Mouse (Mus musculus): ENCODE data around the gene Steap2. TPM values are rescaled to one million over a fixed set of nuclear protein-coding genes. Genes with fewer than 3 reads are reported as not detected.

Gene Steap2
- total and polyA plus RNA-seq, 2 experiments = 3.9 to 6.2 TPM

DNA sequence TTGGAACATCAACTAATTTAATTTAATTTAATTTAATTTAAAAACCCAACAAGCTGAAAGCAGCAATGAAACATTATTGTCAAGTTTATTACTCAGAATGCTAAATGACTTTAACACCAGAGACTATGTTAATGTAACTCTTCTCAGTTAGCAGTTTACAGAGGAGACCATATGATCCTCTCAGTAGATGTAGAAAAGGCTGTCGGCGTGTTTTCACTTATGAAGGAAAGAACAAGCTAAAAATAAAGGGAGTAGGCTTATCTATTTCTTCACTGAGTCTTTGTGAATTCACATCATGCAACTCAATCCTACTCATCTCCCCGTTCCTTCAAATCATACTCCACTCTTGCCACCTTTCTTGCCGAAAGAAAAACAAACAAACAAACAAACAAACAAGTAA, 16.7 kb upstream of the Steap2 start:
- Histone ChIP-seq H3K27me3 (ENCODE audit: control insufficient read depth, insufficient read depth, low read length) (no peaks in the 10 kb centered on the region), H3K36me3 (ENCODE audit: control insufficient read depth, insufficient read depth, low read length) (no peaks in the 10 kb centered on the region), H3K79me2 (ENCODE audit: control insufficient read depth, insufficient read depth, low read length) (no peaks in the 10 kb centered on the region), H3K9ac (ENCODE audit: low read depth, low read length) (no peak overlapping the region), H3K4me1 (ENCODE audit: control insufficient read depth, insufficient read depth, low read length) (no peaks in the 10 kb centered on the region), H3K27ac (replicated peaks; ENCODE audit: insufficient read depth, low read depth, low read length) (no peak overlapping the region), H3K4me3 (ENCODE audit: insufficient read depth, low read depth, low read length) (no peak overlapping the region)
- WGBS = 82% methylated on average over 4 of the region's 4 CpGs
- DNase-seq (ENCODE audit: extremely low read depth, low read depth, low spot score) = no peak
- TF ChIP-seq CTCF (IDR thresholded peaks at IDR 0.05; ENCODE audit: low read depth, low read length) = no peak

DNA sequence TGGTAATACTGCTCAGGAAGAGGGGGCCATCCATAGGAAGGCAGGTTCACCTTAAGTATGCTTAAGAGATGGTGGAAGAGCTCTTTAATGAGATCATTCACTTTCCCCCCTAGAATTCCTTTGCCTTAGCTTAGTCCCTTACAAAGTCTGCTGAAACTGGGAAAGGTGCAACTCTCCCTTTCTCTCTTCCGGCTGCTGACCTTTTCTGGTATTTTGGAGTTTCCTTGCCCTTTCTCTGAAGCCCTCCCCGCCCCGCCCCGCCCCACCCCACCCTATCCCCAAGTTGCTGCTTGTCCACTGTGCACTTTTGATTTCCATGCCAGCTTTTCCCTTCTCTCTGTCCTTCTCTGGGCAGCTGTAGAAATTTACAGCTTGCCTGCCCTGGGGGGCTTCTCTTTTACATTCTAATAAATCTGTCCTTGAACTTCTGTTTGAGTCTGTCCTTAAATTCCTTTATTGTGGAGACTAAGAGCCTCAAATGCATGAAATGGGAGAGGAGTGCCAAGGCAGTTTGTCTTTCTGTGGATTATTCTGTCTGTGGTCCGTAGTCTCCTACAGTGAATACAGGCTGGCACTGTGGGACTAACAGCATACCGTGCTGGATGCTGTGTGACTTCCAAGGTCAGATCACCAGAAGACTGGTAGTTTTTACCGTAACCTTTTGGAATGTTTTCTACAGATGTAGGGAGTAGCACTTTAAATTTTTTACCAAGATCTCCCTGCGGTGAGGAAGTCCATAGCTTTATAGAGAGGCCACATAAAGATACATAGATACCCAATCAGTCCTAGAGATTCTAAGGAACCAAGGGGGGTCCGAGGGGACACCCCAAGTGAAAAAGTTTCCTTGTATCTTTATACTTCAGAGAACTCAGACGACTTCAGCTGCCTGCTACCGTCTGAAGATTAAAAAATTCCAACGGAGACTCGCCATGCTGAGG, 13.2 kb upstream of the Steap2 start:
- no peaks in the 10 kb centered on the region for H3K79me2 ChIP-seq (ENCODE audit: control insufficient read depth, insufficient read depth, low read length)
- H3K4me3 ChIP-seq (ENCODE audit: insufficient read depth, low read depth, low read length) = no peak overlapping the region
- 73% methylated on average over 13 of the region's 13 CpGs for WGBS
- DNase-seq (ENCODE audit: extremely low read depth, low read depth, low spot score) = no peak
- H3K36me3 ChIP-seq (ENCODE audit: control insufficient read depth, insufficient read depth, low read length) = no peaks in the 10 kb centered on the region
- H3K4me1 ChIP-seq (ENCODE audit: control insufficient read depth, insufficient read depth, low read length) = no peaks in the 10 kb centered on the region
- no peak overlapping the region for H3K9ac ChIP-seq (ENCODE audit: low read depth, low read length)
- H3K27ac ChIP-seq (replicated peaks; ENCODE audit: insufficient read depth, low read depth, low read length) = no peak overlapping the region
- no peaks in the 10 kb centered on the region for H3K27me3 ChIP-seq (ENCODE audit: control insufficient read depth, insufficient read depth, low read length)
- TF ChIP-seq POLR2A (IDR thresholded peaks at IDR 0.05; ENCODE audit: extremely low read depth, insufficient read depth, low read length) (no peak), CTCF (IDR thresholded peaks at IDR 0.05; ENCODE audit: low read depth, low read length) (no peak)

GRCm38 (mm10) chr5:5705019-5705418, 10.6 kb upstream of the Steap2 start:
- Histone ChIP-seq H3K27me3 (ENCODE audit: control insufficient read depth, insufficient read depth, low read length) (no peaks in the 10 kb centered on the region), H3K27ac (replicated peaks; ENCODE audit: insufficient read depth, low read depth, low read length) (no peak overlapping the region), H3K4me1 (ENCODE audit: control insufficient read depth, insufficient read depth, low read length) (no peaks in the 10 kb centered on the region), H3K4me3 (ENCODE audit: insufficient read depth, low read depth, low read length) (no peak overlapping the region), H3K79me2 (ENCODE audit: control insufficient read depth, insufficient read depth, low read length) (no peaks in the 10 kb centered on the region), H3K36me3 (ENCODE audit: control insufficient read depth, insufficient read depth, low read length) (no peaks in the 10 kb centered on the region), H3K9ac (ENCODE audit: low read depth, low read length) (no peak overlapping the region)
- 42% methylated on average over 2 of the region's 2 CpGs for WGBS
- no peak for DNase-seq (ENCODE audit: extremely low read depth, low read depth, low spot score)
- TF ChIP-seq CTCF (IDR thresholded peaks at IDR 0.05; ENCODE audit: low read depth, low read length) = no peak
- TF ChIP-seq POLR2A (IDR thresholded peaks at IDR 0.05; ENCODE audit: extremely low read depth, insufficient read depth, low read length) = no peak

GRCm38 (mm10) chr5:5700386-5700785, 6.0 kb upstream of the Steap2 start:
- H3K9ac ChIP-seq (ENCODE audit: low read depth, low read length) = no peak overlapping the region
- no peaks in the 10 kb centered on the region for H3K27me3 ChIP-seq (ENCODE audit: control insufficient read depth, insufficient read depth, low read length)
- no peaks in the 10 kb centered on the region for H3K79me2 ChIP-seq (ENCODE audit: control insufficient read depth, insufficient read depth, low read length)
- H3K4me1 ChIP-seq (ENCODE audit: control insufficient read depth, insufficient read depth, low read length) = no peaks in the 10 kb centered on the region
- TF ChIP-seq POLR2A (IDR thresholded peaks at IDR 0.05; ENCODE audit: extremely low read depth, insufficient read depth, low read length) = no peak
- TF ChIP-seq CTCF (IDR thresholded peaks at IDR 0.05; ENCODE audit: low read depth, low read length) = no peak
- no peak overlapping the region for H3K27ac ChIP-seq (replicated peaks; ENCODE audit: insufficient read depth, low read depth, low read length)
- 88% methylated on average over 2 of the region's 2 CpGs for WGBS
- DNase-seq (ENCODE audit: extremely low read depth, low read depth, low spot score) = no peak
- no peak overlapping the region for H3K4me3 ChIP-seq (ENCODE audit: insufficient read depth, low read depth, low read length)
- H3K36me3 ChIP-seq (ENCODE audit: control insufficient read depth, insufficient read depth, low read length) = no peaks in the 10 kb centered on the region

- no peak overlapping the region for H3K27ac ChIP-seq (replicated peaks; ENCODE audit: insufficient read depth, low read depth, low read length)
- no peak overlapping the region for H3K4me3 ChIP-seq (ENCODE audit: insufficient read depth, low read depth, low read length)
- no peak for DNase-seq (ENCODE audit: extremely low read depth, low read depth, low spot score)
- no peaks in the 10 kb centered on the region for H3K79me2 ChIP-seq (ENCODE audit: control insufficient read depth, insufficient read depth, low read length)
- no peaks in the 10 kb centered on the region for H3K27me3 ChIP-seq (ENCODE audit: control insufficient read depth, insufficient read depth, low read length)
- H3K9ac ChIP-seq (ENCODE audit: low read depth, low read length) = no peak overlapping the region
- no peak for TF ChIP-seq CTCF (IDR thresholded peaks at IDR 0.05; ENCODE audit: low read depth, low read length)
- TF ChIP-seq POLR2A (IDR thresholded peaks at IDR 0.05; ENCODE audit: extremely low read depth, insufficient read depth, low read length) = no peak
- 66% methylated on average over 3 of the region's 3 CpGs for WGBS
- no peaks in the 10 kb centered on the region for H3K36me3 ChIP-seq (ENCODE audit: control insufficient read depth, insufficient read depth, low read length)
- H3K4me1 ChIP-seq (ENCODE audit: control insufficient read depth, insufficient read depth, low read length) = no peaks in the 10 kb centered on the region
Observed at GRCm38 (mm10) chr5:5698830-5699229, 4.5 kb upstream of the Steap2 start.

GRCm38 (mm10) chr5:5695401-5695942, 1.1 kb upstream of the Steap2 start:
- WGBS = 84% methylated on average over 5 of the region's 5 CpGs
- H3K79me2 ChIP-seq (ENCODE audit: control insufficient read depth, insufficient read depth, low read length) = no peaks in the 10 kb centered on the region
- H3K4me3 ChIP-seq (ENCODE audit: insufficient read depth, low read depth, low read length) = no peak overlapping the region
- H3K27me3 ChIP-seq (ENCODE audit: control insufficient read depth, insufficient read depth, low read length) = no peaks in the 10 kb centered on the region
- no peak for DNase-seq (ENCODE audit: extremely low read depth, low read depth, low spot score)
- no peak overlapping the region for H3K9ac ChIP-seq (ENCODE audit: low read depth, low read length)
- TF ChIP-seq CTCF (IDR thresholded peaks at IDR 0.05; ENCODE audit: low read depth, low read length) = no peak
- no peak for TF ChIP-seq POLR2A (IDR thresholded peaks at IDR 0.05; ENCODE audit: extremely low read depth, insufficient read depth, low read length)
- no peak overlapping the region for H3K27ac ChIP-seq (replicated peaks; ENCODE audit: insufficient read depth, low read depth, low read length)
- H3K36me3 ChIP-seq (ENCODE audit: control insufficient read depth, insufficient read depth, low read length) = no peaks in the 10 kb centered on the region
- H3K4me1 ChIP-seq (ENCODE audit: control insufficient read depth, insufficient read depth, low read length) = no peaks in the 10 kb centered on the region
